Mouse (Mus musculus) ovary, adult 10 weeks (tissue): ENCODE results near the gene D3Ertd751e. TPM values are rescaled to one million over a fixed set of nuclear protein-coding genes. Genes with fewer than 3 reads are reported as not detected.

Experiments used
- polyA plus RNA-seq: library from polyadenylated mRNA; stranded (reverse); fragments of 350-450 nt; fragmentation: Illumina TruSeq; extraction: RNeasy Lipid Tissue Mini Kit (QIAGEN cat#74804); gene quantifications from one replicate; pipeline ENCODE4 v1.2.3, GENCODE M21; 2014

D3Ertd751e gene
- 37.9 TPM for polyA plus RNA-seq

GRCm38 (mm10) chr3:41742278-41742934 lies at the start of gene D3Ertd751e, which contains the start of gene Sclt1:
Gene D3Ertd751e, plus strand, starts transcription at chr3:41742611.
Gene Sclt1, minus strand, starts transcription at chr3:41742514.

Other genes with a start within 250 kb of the D3Ertd751e start
- 62.5 TPM for gene Jade1, start 186.9 kb upstream of the D3Ertd751e start, polyA plus RNA-seq
- gene Sclt1, start 97 bp upstream of the D3Ertd751e start, polyA plus RNA-seq = 42.5 TPM